In genomic region chr2:10101180-10101579, GRCm38 (mm10) we compare ENCODE assay signal across 8 mouse cellular contexts. TPM values are rescaled to one million over a fixed set of nuclear protein-coding genes. Genes with fewer than 3 reads are reported as not detected.
DNase-seq lines count a peak whose midpoint lies in the region; ATAC-seq lines count a peak whose summit lies in the region.
"Had no signal": no experiment of that assay in that cellular context is flagged by ENCODE, and none has a peak within 500 bp of the region (broad histone marks: within the 10 kb centered on the region; RNA-seq: fewer than 3 reads in every experiment).

No protein-coding gene starts in this region.

- ATAC-seq in activated CD4-positive, CD25-positive, alpha-beta regulatory T cell, adult 4 months: peak; percentile 76
- peak; percentile 46 for ATAC-seq in forebrain, embryonic 15.5 days (replicated peaks)
- ATAC-seq in liver, embryonic 16.5 days (ENCODE audit: low read depth): peak; percentile 12; the same call in 1 of the 2 replicates
- ATAC-seq in neural tube, embryonic 15.5 days (ENCODE audit: low FRiP score): peak; percentile 54; the same call in 1 of the 2 replicates

- no peak overlapping the region for H3K9ac ChIP-seq in forebrain, embryonic 15.5 days (replicated peaks)
- no peak overlapping the region for H3K9ac ChIP-seq in liver, embryonic 16.5 days (ENCODE audit: low read depth, low read length)
- no peak overlapping the region for H3K9ac ChIP-seq in neural tube, embryonic 15.5 days (replicated peaks)

- H3K36me3 ChIP-seq in forebrain, embryonic 15.5 days: no peaks in the 10 kb centered on the region
- no peaks in the 10 kb centered on the region for H3K36me3 ChIP-seq in liver, embryonic 16.5 days (ENCODE audit: control insufficient read depth, insufficient read depth)
- no peaks in the 10 kb centered on the region for H3K36me3 ChIP-seq in neural tube, embryonic 15.5 days

- H3K4me2 ChIP-seq in forebrain, embryonic 15.5 days (replicated peaks): no peak overlapping the region
- no peak overlapping the region for H3K4me2 ChIP-seq in liver, embryonic 16.5 days (ENCODE audit: low read depth, low read length)
- no peak overlapping the region for H3K4me2 ChIP-seq in neural tube, embryonic 15.5 days

- WGBS in forebrain, embryonic 15.5 days: 44% methylated on average over 6 of the region's 6 CpGs
- 17% methylated on average over 6 of the region's 6 CpGs for WGBS in liver, embryonic 16.5 days (ENCODE audit: insufficient replicate concordance)
- WGBS in neural tube, embryonic 15.5 days: 49% methylated on average over 6 of the region's 6 CpGs

- no peaks in the 10 kb centered on the region for H3K4me1 ChIP-seq in forebrain, embryonic 15.5 days
- peaks cover 3% of the 10 kb centered on the region for H3K4me1 ChIP-seq in liver, embryonic 16.5 days (ENCODE audit: control insufficient read depth, low read depth, low read length)
- no peaks in the 10 kb centered on the region for H3K4me1 ChIP-seq in neural tube, embryonic 15.5 days

- H3K27me3 ChIP-seq in forebrain, embryonic 15.5 days: no peaks in the 10 kb centered on the region
- no peaks in the 10 kb centered on the region for H3K27me3 ChIP-seq in liver, embryonic 16.5 days (ENCODE audit: control insufficient read depth, insufficient read depth, low read depth, low read length)
- no peaks in the 10 kb centered on the region for H3K27me3 ChIP-seq in neural tube, embryonic 15.5 days (replicated peaks)

- no peaks in the 10 kb centered on the region for H3K9me3 ChIP-seq in forebrain, embryonic 15.5 days
- H3K9me3 ChIP-seq in liver, embryonic 16.5 days (replicated peaks; ENCODE audit: control insufficient read depth, low read length): no peaks in the 10 kb centered on the region
- no peaks in the 10 kb centered on the region for H3K9me3 ChIP-seq in neural tube, embryonic 15.5 days (replicated peaks)

- no peak overlapping the region for H3K4me3 ChIP-seq in forebrain, embryonic 15.5 days
- H3K4me3 ChIP-seq in liver, embryonic 16.5 days (ENCODE audit: low read depth, low read length): no peak overlapping the region
- no peak overlapping the region for H3K4me3 ChIP-seq in neural tube, embryonic 15.5 days (replicated peaks)
- H3K4me3 ChIP-seq: myocyte had no signal

- no peak overlapping the region for H3K27ac ChIP-seq in forebrain, embryonic 15.5 days (replicated peaks)
- H3K27ac ChIP-seq in liver, embryonic 16.5 days (ENCODE audit: low read length): no peak overlapping the region
- no peak overlapping the region for H3K27ac ChIP-seq in neural tube, embryonic 15.5 days (replicated peaks)

- peak; percentile 41 for DNase-seq in ovary, postnatal 36 days (ENCODE audit: low spot score)
- DNase-seq in ovary, postnatal 10 days (ENCODE audit: low spot score): no peak
- DNase-seq in kidney, adult 8-10 months: peak; percentile 29 to 66

RNA-seq across cellular contexts. Expression of gene Kin, which starts 20.8 kb away (rescaled TPM):
- 10 to 100 TPM; 28.1 to 34.7 TPM for polyA plus RNA-seq in activated CD4-positive, CD25-positive, alpha-beta regulatory T cell, adult 4 months (2017; shearing (Covaris generic))
- polyA plus RNA-seq in forebrain, embryonic 15.5 days (2015; fragmentation: Nextera tagmentation; extraction: Ambion mirVana): 39.3 and 40.7 TPM in 2 replicates
- 13.5 and 13.8 TPM in 2 replicates for polyA plus RNA-seq in liver, embryonic 16.5 days (2015; fragmentation: Nextera tagmentation; extraction: Ambion mirVana)
- 26.9 and 30.7 TPM in 2 replicates for polyA plus RNA-seq in neural tube, embryonic 15.5 days (2015; fragmentation: Nextera tagmentation; extraction: Ambion mirVana)

RNA-seq across cellular contexts. Expression of gene Atp5c1, which starts 20.9 kb away (rescaled TPM):
- 100 to 1,000 TPM; 659 to 745 TPM for polyA plus RNA-seq in activated CD4-positive, CD25-positive, alpha-beta regulatory T cell, adult 4 months (2017; shearing (Covaris generic))
- 519 and 533 TPM in 2 replicates for polyA plus RNA-seq in forebrain, embryonic 15.5 days (2015; fragmentation: Nextera tagmentation; extraction: Ambion mirVana)
- polyA plus RNA-seq in liver, embryonic 16.5 days (2015; fragmentation: Nextera tagmentation; extraction: Ambion mirVana): 297 and 315 TPM in 2 replicates
- polyA plus RNA-seq in neural tube, embryonic 15.5 days (2015; fragmentation: Nextera tagmentation; extraction: Ambion mirVana): 622 and 639 TPM in 2 replicates

RNA-seq across cellular contexts. Expression of gene Itih2, which starts 30.0 kb away (rescaled TPM):
- polyA plus RNA-seq in activated CD4-positive, CD25-positive, alpha-beta regulatory T cell, adult 4 months (2017; shearing (Covaris generic)): not detected
- polyA plus RNA-seq in forebrain, embryonic 15.5 days (2015; fragmentation: Nextera tagmentation; extraction: Ambion mirVana): 1.4 and 1.7 TPM in 2 replicates
- 405 and 429 TPM in 2 replicates for polyA plus RNA-seq in liver, embryonic 16.5 days (2015; fragmentation: Nextera tagmentation; extraction: Ambion mirVana)
- 1.2 and 2.6 TPM in 2 replicates for polyA plus RNA-seq in neural tube, embryonic 15.5 days (2015; fragmentation: Nextera tagmentation; extraction: Ambion mirVana)

RNA-seq across cellular contexts. Expression of gene Itih5, which starts 52.2 kb away (rescaled TPM):
- 10 to 100 TPM in 1 of 2 experiments, 1 to 10 TPM in 1; 9.0 to 15.4 TPM for polyA plus RNA-seq in activated CD4-positive, CD25-positive, alpha-beta regulatory T cell, adult 4 months (2017; shearing (Covaris generic))
- polyA plus RNA-seq in forebrain, embryonic 15.5 days (2015; fragmentation: Nextera tagmentation; extraction: Ambion mirVana): 3.3 and 3.5 TPM in 2 replicates
- 3.2 and 4.0 TPM in 2 replicates for polyA plus RNA-seq in liver, embryonic 16.5 days (2015; fragmentation: Nextera tagmentation; extraction: Ambion mirVana)
- polyA plus RNA-seq in neural tube, embryonic 15.5 days (2015; fragmentation: Nextera tagmentation; extraction: Ambion mirVana): 7.0 and 7.5 TPM in 2 replicates
- polyA plus RNA-seq: myocyte had no signal

RNA-seq across cellular contexts. Expression of gene Taf3, which starts 52.8 kb away (rescaled TPM):
- polyA plus RNA-seq in activated CD4-positive, CD25-positive, alpha-beta regulatory T cell, adult 4 months (2017; shearing (Covaris generic)): 10 to 100 TPM; 13.6 to 15.6 TPM
- polyA plus RNA-seq in forebrain, embryonic 15.5 days (2015; fragmentation: Nextera tagmentation; extraction: Ambion mirVana): 14.9 and 15.8 TPM in 2 replicates
- 5.7 and 6.1 TPM in 2 replicates for polyA plus RNA-seq in liver, embryonic 16.5 days (2015; fragmentation: Nextera tagmentation; extraction: Ambion mirVana)
- polyA plus RNA-seq in neural tube, embryonic 15.5 days (2015; fragmentation: Nextera tagmentation; extraction: Ambion mirVana): 12.0 and 13.1 TPM in 2 replicates

Comparison
In these comparisons a context has a peak if more than half of its experiments do, and no peak if none do; other contexts are left out.
1. ATAC-seq: peak in every context shown above with its lines; median percentile 76 in activated CD4-positive, CD25-positive, alpha-beta regulatory T cell, adult 4 months; 54 in neural tube, embryonic 15.5 days; 46 in forebrain, embryonic 15.5 days; 12 in liver, embryonic 16.5 days.
2. RNA of gene Itih2, which starts 30.0 kb away (polyA plus RNA-seq): 405 to 429 TPM in liver, embryonic 16.5 days; 1.2 to 2.6 TPM in neural tube, embryonic 15.5 days, 1.4 to 1.7 TPM in forebrain, embryonic 15.5 days and not detected in activated CD4-positive, CD25-positive, alpha-beta regulatory T cell, adult 4 months; every median in the first group is over 100 times any median in the second.